Mouse (Mus musculus) thymus, adult 2 months (tissue): ENCODE measurements at regions not wholly inside any gene's neighbourhood (a gene's known extent, or its start where the extent isn't known, plus 50 kb on each side); places are given as distances from the start of the nearest gene placed in this dataset.

Source experiments
- DNase-seq: peaks from one replicate; pipeline ENCODE4 v3.0.0; 2021
- H3K27ac ChIP-seq: fragments of 200-500 bp; 2 replicates; pipeline ENCODE4 v1.5.1; 2012; ENCODE audit warnings: low read length, control low read depth; ENCODE audit not compliant: control insufficient read depth, insufficient read depth
- H3K27me3 ChIP-seq: fragments of 200-500 bp; 2 replicates; pipeline ENCODE4 v1.6.1; 2012; ENCODE audit warnings: mild to moderate bottlenecking, low read length, moderate library complexity, mixed read lengths; ENCODE audit not compliant: control insufficient read depth, insufficient read depth
- H3K36me3 ChIP-seq: fragments of 200-500 bp; 2 replicates; pipeline ENCODE4 v1.6.1; 2012; ENCODE audit warnings: mild to moderate bottlenecking, low read length, moderate library complexity; ENCODE audit not compliant: control insufficient read depth, insufficient read depth
- H3K4me1 ChIP-seq: fragments of 200-500 bp; replicated peaks from 2 replicates; pipeline ENCODE4 v1.6.1; 2012; ENCODE audit warnings: low read length; ENCODE audit not compliant: control insufficient read depth, insufficient read depth
- H3K4me3 ChIP-seq: fragments of 200-500 bp; 2 replicates; pipeline ENCODE4 v1.5.1; 2012; ENCODE audit warnings: mild to moderate bottlenecking, low read length, control low read depth, moderate library complexity; ENCODE audit not compliant: control insufficient read depth, insufficient read depth
- CTCF ChIP-seq: fragments of 200-500 bp; IDR thresholded peaks from 2 replicates; pipeline ENCODE4 v1.5.1; 2012; ENCODE audit warnings: mild to moderate bottlenecking, control low read depth, low read length, moderate library complexity, borderline replicate concordance; ENCODE audit not compliant: control insufficient read depth, poor library complexity, insufficient read depth; ENCODE audit errors: extremely low read depth
- POLR2A ChIP-seq: fragments of 200-500 bp; IDR thresholded peaks from 2 replicates; pipeline ENCODE4 v1.6.1; 2012; ENCODE audit warnings: mild to moderate bottlenecking, low read length, control low read depth, moderate library complexity; ENCODE audit not compliant: control insufficient read depth, poor library complexity, insufficient read depth; ENCODE audit errors: extremely low read depth
- WGBS: fragments of 180-500 bp; shearing (Covaris S2); methylation state at CpG from one replicate; pipeline ENCODE4 v1.1.7; 2018; 5-methylcytosine and 5-hydroxymethylcytosine counted together

DNA sequence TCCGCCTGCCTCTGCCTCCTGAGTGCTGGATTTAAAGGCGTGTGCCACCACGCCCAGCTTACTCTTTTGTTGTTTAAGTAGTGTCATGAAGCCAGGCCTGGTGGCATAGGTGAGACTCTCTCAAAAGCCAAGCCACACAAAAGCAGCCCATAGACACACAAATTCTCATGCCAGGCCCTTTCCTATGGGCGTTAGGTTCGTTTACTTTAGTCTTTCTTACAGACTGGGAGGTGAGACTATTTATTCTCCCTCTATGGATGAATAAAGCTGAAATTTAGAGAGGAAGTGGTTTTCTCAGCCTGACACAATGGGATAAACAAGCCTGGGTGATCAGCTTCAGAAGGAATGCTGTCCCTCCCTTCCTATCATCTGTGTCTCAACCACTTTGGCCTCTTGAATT lies 243.0 kb downstream of the Gm45692 start:
- no peak overlapping the region for H3K4me3 ChIP-seq
- TF ChIP-seq CTCF: no peak
- TF ChIP-seq POLR2A: no peak
- WGBS: 89% methylated on average over 5 of the region's 5 CpGs

DNA sequence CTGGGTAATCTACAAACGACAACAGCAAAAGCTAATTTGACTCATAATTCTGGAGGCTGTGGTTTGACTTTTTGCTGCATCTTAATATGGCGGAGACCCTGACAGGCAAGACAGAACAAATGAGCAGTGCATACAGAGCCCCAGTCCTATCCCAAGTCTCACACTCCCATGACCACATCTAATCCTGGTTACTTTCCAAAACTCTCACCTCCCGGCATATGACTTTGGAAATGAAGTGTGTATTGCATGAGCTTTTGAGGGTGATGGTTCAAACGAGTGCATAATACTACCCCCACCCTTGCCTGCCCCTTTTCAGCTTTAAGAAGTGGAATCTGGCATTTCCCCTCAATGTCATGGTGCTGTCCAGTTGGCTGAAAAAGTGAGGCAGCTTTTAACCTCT lies 244.3 kb downstream of the Gm45692 start:
- Histone ChIP-seq H3K27ac (no peak overlapping the region), H3K27me3 (no peaks in the 10 kb centered on the region), H3K36me3 (no peaks in the 10 kb centered on the region), H3K4me3 (no peak overlapping the region), H3K4me1 (no peaks in the 10 kb centered on the region)
- DNase-seq: no peak
- WGBS: 90% methylated on average over 4 of the region's 4 CpGs
- TF ChIP-seq POLR2A (no peak), CTCF (no peak)

More for the DNA sequence above, 243.0 kb downstream of the Gm45692 start:
- Histone ChIP-seq H3K27ac (no peak overlapping the region), H3K36me3 (no peaks in the 10 kb centered on the region), H3K4me1 (no peaks in the 10 kb centered on the region), H3K27me3 (no peaks in the 10 kb centered on the region)
- DNase-seq: no peak

GRCm38 (mm10) chr8:26364637-26365036 lies 245.3 kb downstream of the Gm45692 start:
- no peak overlapping the region for H3K27ac ChIP-seq
- no peak overlapping the region for H3K4me3 ChIP-seq
- H3K36me3 ChIP-seq: no peaks in the 10 kb centered on the region
- H3K27me3 ChIP-seq: no peaks in the 10 kb centered on the region
- 70% methylated on average over 4 of the region's 4 CpGs for WGBS
- DNase-seq: no peak
- TF ChIP-seq POLR2A: no peak
- no peak for TF ChIP-seq CTCF
- no peaks in the 10 kb centered on the region for H3K4me1 ChIP-seq

DNA sequence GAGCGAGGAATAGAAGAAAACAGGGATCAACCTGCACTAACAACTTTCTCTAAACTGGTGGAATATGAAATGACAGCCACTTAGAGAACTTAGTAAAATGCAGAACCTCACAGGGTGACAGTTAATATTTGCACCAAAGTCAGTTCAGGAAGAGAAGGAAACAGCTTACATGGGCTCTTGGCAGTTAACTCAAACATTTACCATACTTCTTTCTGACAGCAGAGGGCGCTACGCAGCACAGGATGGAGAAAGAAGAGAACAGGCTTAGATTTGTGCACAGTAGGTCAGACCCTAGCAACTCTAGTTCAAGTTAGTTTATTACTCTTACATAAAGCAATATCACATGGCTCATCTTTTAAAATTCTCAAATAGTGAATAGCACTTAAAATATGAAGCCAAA lies 261.3 kb downstream of the Gm45692 start:
- TF ChIP-seq CTCF: no peak
- TF ChIP-seq POLR2A: no peak
- Histone ChIP-seq H3K36me3 (no peaks in the 10 kb centered on the region), H3K4me1 (no peaks in the 10 kb centered on the region), H3K27ac (no peak overlapping the region), H3K27me3 (no peaks in the 10 kb centered on the region), H3K4me3 (no peak overlapping the region)
- WGBS: 30% methylated on average over 3 of the region's 3 CpGs
- DNase-seq: peak; percentile 40

DNA sequence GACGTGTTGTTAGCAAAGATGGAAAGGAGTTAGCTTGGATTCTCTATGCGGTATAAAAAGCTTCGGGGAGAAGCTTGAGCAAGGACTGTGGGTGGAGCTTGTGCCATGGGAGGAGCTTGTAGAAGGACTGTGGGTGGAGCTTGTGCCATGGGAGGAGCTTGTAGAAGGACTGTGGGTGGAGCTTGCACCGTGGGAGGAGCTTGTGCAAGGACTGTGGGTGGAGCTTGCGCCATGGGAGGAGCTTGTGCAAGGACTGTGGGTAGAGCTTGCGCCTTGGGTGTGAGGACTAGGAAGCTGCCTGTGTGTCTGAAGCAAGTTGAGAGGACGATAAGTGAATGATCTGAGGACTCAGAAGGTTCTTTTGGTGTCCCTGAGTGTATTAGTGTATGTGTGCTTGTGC lies 263.1 kb downstream of the Gm45692 start:
- no peaks in the 10 kb centered on the region for H3K36me3 ChIP-seq

DNA sequence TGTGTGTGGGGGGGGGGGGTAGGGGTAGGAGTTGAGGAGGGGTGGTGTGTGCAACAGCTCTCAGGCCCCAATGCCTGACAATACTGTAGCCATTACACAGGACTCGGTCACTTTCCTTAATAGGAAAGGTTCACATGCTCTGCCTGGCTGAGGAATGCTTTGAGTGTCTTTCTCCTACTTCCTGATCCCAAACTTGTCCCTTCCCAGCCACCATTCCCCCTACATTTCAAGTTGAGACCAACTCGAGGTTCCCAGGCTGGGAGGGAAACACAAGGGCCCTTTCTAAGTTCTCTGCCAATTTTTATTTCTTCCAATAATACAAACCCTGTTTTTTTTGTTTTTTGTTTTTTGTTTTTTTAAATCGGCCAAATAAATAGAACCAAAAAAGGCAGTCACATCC lies 264.6 kb downstream of the Gm45692 start:
- Histone ChIP-seq H3K4me3 (no peak overlapping the region), H3K27me3 (no peaks in the 10 kb centered on the region), H3K36me3 (no peaks in the 10 kb centered on the region), H3K4me1 (no peaks in the 10 kb centered on the region), H3K27ac (no peak overlapping the region)
- TF ChIP-seq POLR2A: no peak
- no peak for TF ChIP-seq CTCF
- 63% methylated on average over 3 of the region's 3 CpGs for WGBS
- no peak for DNase-seq

More for the DNA sequence above, 263.1 kb downstream of the Gm45692 start:
- WGBS: 88% methylated on average over 7 of the region's 7 CpGs
- H3K27me3 ChIP-seq: no peaks in the 10 kb centered on the region
- TF ChIP-seq CTCF (no peak), POLR2A (no peak)
- H3K4me1 ChIP-seq: no peaks in the 10 kb centered on the region
- DNase-seq: no peak
- no peak overlapping the region for H3K27ac ChIP-seq
- no peak overlapping the region for H3K4me3 ChIP-seq

- no peak overlapping the region for H3K4me3 ChIP-seq
- no peak for DNase-seq
- H3K27ac ChIP-seq: no peak overlapping the region
- WGBS: 28% methylated on average over 3 of the region's 3 CpGs
- TF ChIP-seq POLR2A (no peak), CTCF (no peak)
- H3K4me1 ChIP-seq: no peaks in the 10 kb centered on the region
- no peaks in the 10 kb centered on the region for H3K27me3 ChIP-seq
- no peaks in the 10 kb centered on the region for H3K36me3 ChIP-seq
These were observed 265.1 kb downstream of the Gm45692 start for GRCm38 (mm10) chr8:26384305-26384993.
